Mouse (Mus musculus): ENCODE data around the gene Garnl3. TPM values are rescaled to one million over a fixed set of nuclear protein-coding genes. Genes with fewer than 3 reads are reported as not detected.

The Garnl3 gene
- 0.57 and 0.65 TPM in 2 replicates for polyA plus RNA-seq (2012)

GRCm38 (mm10) chr2:33131500-33132092 lies at the start of gene Garnl3:
Garnl3 (minus strand) TSS chr2:33131654.

GRCm38 (mm10) chr2:32981725-32982271 lies 149.7 kb downstream of the Garnl3 start, which contains the start of gene Slc2a8:
Slc2a8 (minus strand) TSS chr2:32982083.

GRCm38 (mm10) chr2:32961192-32961995 lies 170.1 kb downstream of the Garnl3 start, which contains the start of the genes Rpl12 and Lrsam1:
Rpl12 (plus strand) TSS chr2:32961559.
Lrsam1 (minus strand) TSS chr2:32961614.

Other genes with a start within 250 kb of the Garnl3 start
- 2,433 and 2,621 TPM in 2 replicates for gene Rpl12, start 170.1 kb downstream of the Garnl3 start, polyA plus RNA-seq (2012)
- 7.9 and 8.8 TPM in 2 replicates for gene Lrsam1, start 170.0 kb downstream of the Garnl3 start, polyA plus RNA-seq (2012)
- 47.2 and 49.6 TPM in 2 replicates for gene Slc2a8, start 149.6 kb downstream of the Garnl3 start, polyA plus RNA-seq (2012)
- 1.2 and 2.3 TPM in 2 replicates for gene Angptl2, start 84.4 kb upstream of the Garnl3 start, polyA plus RNA-seq (2012)
- gene Ralgps1, start 239.8 kb upstream of the Garnl3 start, polyA plus RNA-seq (2012): 1.5 and 1.6 TPM in 2 replicates

Data from megakaryocyte-erythroid progenitor cell, adult 5 weeks (primary cell).